Mouse (Mus musculus) bone marrow, adult 2 months (tissue): ENCODE data around the gene Atp8b4.

ENCODE experiments used
- CTCF ChIP-seq: fragments of 200-500 bp; IDR thresholded peaks from 2 replicates; pipeline ENCODE4 v1.5.1; 2011; ENCODE audit warnings: low read length, control low read depth; ENCODE audit not compliant: control insufficient read depth, insufficient read depth
- POLR2A ChIP-seq: fragments of 200-500 bp; IDR thresholded peaks from 2 replicates; pipeline ENCODE4 v1.6.1; 2011; ENCODE audit warnings: low read depth, mild to moderate bottlenecking, control low read depth, low read length, borderline replicate concordance; ENCODE audit not compliant: control insufficient read depth

DNA sequence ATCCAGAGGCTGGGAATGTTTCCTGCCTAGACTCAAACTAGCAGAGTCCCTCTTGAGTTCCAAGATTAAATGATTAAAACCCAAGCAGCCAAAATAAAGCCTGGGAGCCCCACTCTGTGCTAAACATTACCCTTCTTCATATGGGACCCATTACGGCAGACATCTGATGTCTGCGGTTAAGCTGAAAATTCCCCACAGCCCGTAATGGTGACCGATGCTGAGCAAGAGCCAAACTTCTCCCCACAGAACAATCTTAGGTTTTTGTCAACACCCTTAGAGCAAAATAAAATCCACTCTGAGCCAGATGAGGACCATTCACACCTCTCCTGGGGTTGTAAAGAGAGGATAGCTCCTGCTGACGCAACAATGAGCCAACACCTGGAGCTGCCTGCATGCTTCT is 120.2 kb downstream of the Atp8b4 start:
- TF ChIP-seq CTCF, result no peak
- TF ChIP-seq POLR2A, result no peak
